Mouse (Mus musculus) small intestine, adult 2 months (tissue): ENCODE results near the gene Gon4l.

ENCODE experiments used
- CTCF ChIP-seq: fragments of 200-500 bp; IDR thresholded peaks from 2 replicates; pipeline ENCODE4 v1.5.1; 2012; ENCODE audit warnings: low read depth, mild to moderate bottlenecking, control low read depth, inconsistent platforms, low read length, moderate library complexity, mixed read lengths; ENCODE audit not compliant: insufficient replicate concordance, insufficient read length; ENCODE audit errors: extremely low read depth
- POLR2A ChIP-seq: fragments of 200-500 bp; IDR thresholded peaks from 2 replicates; pipeline ENCODE4 v1.6.1; 2012; ENCODE audit warnings: low read depth, mild to moderate bottlenecking, control low read depth, inconsistent platforms, low read length, moderate library complexity

- TF ChIP-seq POLR2A (no peak), CTCF (no peak)
Observed at GRCm38 (mm10) chr3:88929501-88929900, 94.5 kb downstream of the Gon4l start.
